Mouse (Mus musculus) intestine, embryonic 16.5 days (tissue): ENCODE results near the gene Cntn1. TPM values are rescaled to one million over a fixed set of nuclear protein-coding genes. Genes with fewer than 3 reads are reported as not detected.

Experiments used
- ATAC-seq: fragments of 200-750 bp; cut with Nextera tagmentation; 2 replicates; pipeline ENCODE4 v1.8.0; 2017; ENCODE audit warnings: moderate TSS enrichment, moderate library complexity
- H3K27ac ChIP-seq: fragments of 300-500 bp; sonication (generic); 2 replicates; pipeline ENCODE4 v1.5.1; 2014; ENCODE audit warnings: mild to moderate bottlenecking, low read length
- H3K27me3 ChIP-seq: fragments of 300-500 bp; sonication (generic); replicated peaks from 2 replicates; pipeline ENCODE4 v1.6.1; 2014; ENCODE audit warnings: low read length, control low read depth, mixed read lengths; ENCODE audit not compliant: control insufficient read depth, insufficient read depth
- H3K36me3 ChIP-seq: fragments of 300-500 bp; sonication (generic); 2 replicates; pipeline ENCODE4 v1.6.1; 2014; ENCODE audit warnings: low read length, control low read depth; ENCODE audit not compliant: control insufficient read depth, insufficient read depth
- H3K4me1 ChIP-seq: fragments of 300-500 bp; sonication (generic); 2 replicates; pipeline ENCODE4 v1.6.1; 2014; ENCODE audit warnings: low read length, control low read depth, mixed read lengths; ENCODE audit not compliant: control insufficient read depth, insufficient read depth
- H3K4me2 ChIP-seq: fragments of 300-500 bp; sonication (generic); 2 replicates; pipeline ENCODE4 v1.6.1; 2014; ENCODE audit warnings: low read depth, low read length, control low read depth
- H3K4me3 ChIP-seq: fragments of 300-500 bp; sonication (generic); 2 replicates; pipeline ENCODE4 v1.5.1; 2014; ENCODE audit warnings: mild to moderate bottlenecking, low read length
- H3K9ac ChIP-seq: fragments of 300-500 bp; sonication (generic); 2 replicates; pipeline ENCODE4 v1.6.1; 2014; ENCODE audit warnings: low read depth, low read length
- H3K9me3 ChIP-seq: fragments of 300-500 bp; sonication (generic); 2 replicates; pipeline ENCODE4 v1.6.1; 2016; ENCODE audit warnings: low read length, control low read depth; ENCODE audit not compliant: control insufficient read depth
- WGBS: fragments of 180-500 bp; shearing (Covaris S2); extraction: QIAGEN DNeasy Blood & Tissue Kit; methylation state at CpG from one replicate; pipeline ENCODE4 v1.1.7; 2014; 5-methylcytosine and 5-hydroxymethylcytosine counted together
- polyA plus RNA-seq: library from polyadenylated mRNA; unstranded; fragments of >200 nt; fragmentation: Nextera tagmentation; extraction: Ambion mirVana; gene quantifications from 2 replicates; pipeline ENCODE4 v1.2.1, GENCODE M21; 2015

The Cntn1 gene
- polyA plus RNA-seq, 1 experiment from 2014 or later, result 2.2 TPM

GRCm38 (mm10) chr15:92101956-92102355 lies 51.0 kb downstream of the Cntn1 start:
- 49% methylated on average over 9 of the region's 9 CpGs for WGBS
- no peaks in the 10 kb centered on the region for H3K27me3 ChIP-seq
- no peaks in the 10 kb centered on the region for H3K36me3 ChIP-seq
- no peak overlapping the region for H3K27ac ChIP-seq
- no peaks in the 10 kb centered on the region for H3K4me1 ChIP-seq
- H3K4me2 ChIP-seq, result no peak overlapping the region
- ATAC-seq, result no peak
- no peak overlapping the region for H3K9ac ChIP-seq
- no peaks in the 10 kb centered on the region for H3K9me3 ChIP-seq
- no peak overlapping the region for H3K4me3 ChIP-seq

DNA sequence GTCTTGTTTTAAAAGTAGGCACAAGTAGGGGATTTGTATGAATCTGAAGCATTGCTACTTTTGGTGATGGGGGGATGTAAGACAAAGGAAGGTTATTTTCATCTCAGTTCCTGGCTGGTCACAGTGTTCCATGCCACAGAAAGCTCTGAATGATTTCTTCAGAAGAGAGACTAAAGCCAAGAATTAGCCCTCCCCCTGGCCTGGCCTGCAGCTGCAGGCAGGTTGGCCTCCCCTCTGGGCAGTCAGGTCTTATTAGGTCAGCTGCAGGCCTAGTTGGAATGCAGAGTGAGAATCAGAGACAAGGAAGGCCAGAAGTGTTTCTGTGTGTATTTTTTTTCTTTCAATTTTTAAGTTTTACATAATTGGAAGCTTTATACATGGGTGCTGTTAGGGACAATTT lies 61.5 kb downstream of the Cntn1 start:
- Histone ChIP-seq H3K4me3 (no peak overlapping the region), H3K9me3 (no peaks in the 10 kb centered on the region), H3K27ac (no peak overlapping the region), H3K4me1 (no peaks in the 10 kb centered on the region), H3K27me3 (no peaks in the 10 kb centered on the region), H3K9ac (no peak overlapping the region), H3K36me3 (no peaks in the 10 kb centered on the region), H3K4me2 (no peak overlapping the region)
- no peak for ATAC-seq

GRCm38 (mm10) chr15:92132936-92133335 lies 82.0 kb downstream of the Cntn1 start:
- 78% methylated on average over 3 of the region's 3 CpGs for WGBS
- Histone ChIP-seq H3K9ac (no peak overlapping the region), H3K4me2 (no peak overlapping the region), H3K36me3 (no peaks in the 10 kb centered on the region), H3K9me3 (no peaks in the 10 kb centered on the region), H3K4me1 (no peaks in the 10 kb centered on the region), H3K27me3 (no peaks in the 10 kb centered on the region), H3K27ac (no peak overlapping the region), H3K4me3 (no peak overlapping the region)
- no peak for ATAC-seq

DNA sequence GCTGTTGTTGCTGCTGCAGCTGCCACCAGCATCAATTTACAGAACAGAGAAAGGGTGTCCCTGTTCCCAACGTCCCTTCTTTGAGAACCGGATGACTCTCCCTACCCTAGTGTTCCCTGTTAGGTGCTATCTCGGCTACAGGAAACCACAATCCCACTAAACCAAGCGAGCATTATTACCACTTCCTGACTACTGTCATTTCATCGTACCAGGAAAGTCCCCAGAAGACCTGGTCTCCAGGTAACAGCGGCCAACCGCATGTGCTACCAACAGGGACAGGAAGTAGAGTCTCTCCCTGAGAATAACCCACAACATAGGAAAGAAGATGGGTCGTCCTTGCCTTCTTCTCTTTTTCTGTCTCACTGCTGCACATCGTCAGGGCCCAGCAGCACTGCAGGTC lies 83.3 kb downstream of the Cntn1 start:
- Histone ChIP-seq H3K4me3 (no peak overlapping the region), H3K27ac (no peak overlapping the region), H3K36me3 (no peaks in the 10 kb centered on the region), H3K9me3 (no peaks in the 10 kb centered on the region), H3K9ac (no peak overlapping the region), H3K27me3 (no peaks in the 10 kb centered on the region), H3K4me2 (no peak overlapping the region), H3K4me1 (no peaks in the 10 kb centered on the region)
- WGBS, result 74% methylated on average over 9 of the region's 9 CpGs
- no peak for ATAC-seq

- Histone ChIP-seq H3K9ac (no peak overlapping the region), H3K4me3 (no peak overlapping the region), H3K27ac (no peak overlapping the region), H3K9me3 (no peaks in the 10 kb centered on the region), H3K4me2 (no peak overlapping the region), H3K27me3 (no peaks in the 10 kb centered on the region), H3K4me1 (no peaks in the 10 kb centered on the region), H3K36me3 (no peaks in the 10 kb centered on the region)
- 72% methylated on average over 6 of the region's 6 CpGs for WGBS
- ATAC-seq, result no peak
Measured at GRCm38 (mm10) chr15:92137026-92137425, 86.1 kb downstream of the Cntn1 start.

- Histone ChIP-seq H3K36me3 (no peaks in the 10 kb centered on the region), H3K4me2 (no peak overlapping the region), H3K4me1 (no peaks in the 10 kb centered on the region), H3K9ac (no peak overlapping the region), H3K4me3 (no peak overlapping the region), H3K27ac (no peak overlapping the region), H3K9me3 (no peaks in the 10 kb centered on the region), H3K27me3 (no peaks in the 10 kb centered on the region)
- no peak for ATAC-seq
- 75% methylated on average over 4 of the region's 4 CpGs for WGBS
Measured at GRCm38 (mm10) chr15:92141972-92142371, 91.0 kb downstream of the Cntn1 start.

DNA sequence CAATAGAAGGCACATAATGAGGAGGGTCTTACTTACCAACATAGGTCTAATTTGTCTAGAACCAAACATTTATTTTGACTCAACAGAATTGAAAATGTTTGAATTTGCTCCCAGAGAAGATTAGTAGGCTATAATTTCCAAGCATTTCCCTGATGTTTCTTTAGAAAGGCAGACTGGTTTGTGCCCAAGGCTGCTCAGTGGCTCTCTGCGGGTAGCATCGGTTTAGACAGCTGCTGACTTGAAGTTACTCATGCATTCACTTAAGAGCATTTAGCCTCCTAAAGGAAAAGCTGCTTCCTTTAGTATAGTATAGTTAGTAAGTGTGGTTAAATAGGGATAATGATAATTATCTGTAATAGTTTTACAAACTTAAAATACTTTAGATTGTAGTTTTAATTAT lies 104.0 kb downstream of the Cntn1 start:
- 83% methylated on average over 2 of the region's 2 CpGs for WGBS
- Histone ChIP-seq H3K4me3 (no peak overlapping the region), H3K9ac (no peak overlapping the region), H3K36me3 (no peaks in the 10 kb centered on the region), H3K27me3 (no peaks in the 10 kb centered on the region), H3K9me3 (no peaks in the 10 kb centered on the region), H3K4me1 (no peaks in the 10 kb centered on the region), H3K27ac (no peak overlapping the region), H3K4me2 (no peak overlapping the region)
- no peak for ATAC-seq

DNA sequence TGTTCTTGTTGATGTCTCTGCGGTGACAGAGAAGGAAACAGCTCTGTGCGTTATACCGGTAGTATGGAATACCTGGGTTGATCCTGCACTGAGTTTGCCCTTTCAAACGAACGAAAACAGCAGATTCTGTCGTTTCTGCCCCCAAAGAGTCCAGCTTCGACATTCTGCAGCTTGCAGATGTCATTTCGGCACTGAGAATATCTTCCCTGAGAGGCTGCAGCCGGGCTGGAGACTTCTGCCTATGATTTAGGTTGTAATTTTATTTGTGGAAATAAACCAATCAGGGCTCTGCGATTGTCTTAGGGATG lies 109.8 kb downstream of the Cntn1 start:
- Histone ChIP-seq H3K27ac (no peak overlapping the region), H3K4me3 (no peak overlapping the region), H3K4me2 (no peak overlapping the region), H3K36me3 (no peaks in the 10 kb centered on the region), H3K4me1 (no peaks in the 10 kb centered on the region), H3K27me3 (no peaks in the 10 kb centered on the region), H3K9ac (no peak overlapping the region), H3K9me3 (no peaks in the 10 kb centered on the region)
- ATAC-seq, result no peak
- 58% methylated on average over 10 of the region's 10 CpGs for WGBS

DNA sequence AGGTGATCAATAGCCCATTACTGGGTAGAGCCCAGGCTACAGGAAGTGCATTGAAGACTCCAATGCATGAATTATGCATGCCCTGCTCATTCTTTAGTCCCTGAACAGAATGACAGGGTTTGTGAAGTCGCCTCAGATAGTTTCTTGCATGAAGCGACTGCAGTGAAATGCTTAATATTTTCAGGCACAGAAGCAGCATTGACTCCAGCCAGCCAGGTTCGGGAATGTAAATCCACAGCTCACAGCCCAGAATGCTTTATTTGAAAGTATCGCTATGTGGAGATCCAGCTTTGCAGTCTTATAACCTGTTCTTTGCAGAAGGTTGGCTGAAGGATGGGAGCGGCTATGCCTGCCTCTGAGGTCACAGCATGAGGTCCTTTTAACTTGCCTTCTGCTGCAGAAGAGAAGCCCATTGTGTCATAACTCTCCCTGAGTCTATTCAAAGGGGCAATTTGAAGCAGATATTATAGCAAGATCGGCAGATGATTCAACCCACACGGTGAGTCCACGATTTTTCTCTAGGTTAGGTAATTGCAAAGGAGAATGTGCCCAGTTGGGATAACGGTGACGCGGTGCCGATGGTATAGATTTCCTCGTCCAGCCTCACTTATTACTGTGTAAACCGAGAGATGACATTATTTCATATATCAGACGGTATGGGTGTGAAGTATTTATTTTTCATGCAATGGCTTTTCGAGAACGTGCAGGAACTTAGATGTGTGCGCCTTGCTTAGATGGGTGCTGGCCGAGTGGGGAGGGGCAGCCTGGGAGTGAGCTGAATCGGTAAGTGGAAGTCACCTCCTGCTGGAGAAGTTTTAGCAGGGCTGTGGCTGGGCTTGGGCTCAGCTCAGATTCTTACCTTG lies 110.4 kb downstream of the Cntn1 start:
- Histone ChIP-seq H3K36me3 (no peaks in the 10 kb centered on the region), H3K4me1 (no peaks in the 10 kb centered on the region), H3K27ac (no peak overlapping the region), H3K4me2 (no peak overlapping the region), H3K4me3 (no peak overlapping the region), H3K27me3 (no peaks in the 10 kb centered on the region), H3K9me3 (no peaks in the 10 kb centered on the region), H3K9ac (no peak overlapping the region)
- 44% methylated on average over 20 of the region's 20 CpGs for WGBS
- ATAC-seq, result no peak

- Histone ChIP-seq H3K4me3 (no peak overlapping the region), H3K27me3 (no peaks in the 10 kb centered on the region), H3K9ac (no peak overlapping the region), H3K27ac (no peak overlapping the region), H3K4me2 (no peak overlapping the region), H3K9me3 (no peaks in the 10 kb centered on the region), H3K4me1 (no peaks in the 10 kb centered on the region), H3K36me3 (no peaks in the 10 kb centered on the region)
- WGBS, result 70% methylated on average over 4 of the region's 4 CpGs
- ATAC-seq, result no peak
Measured at GRCm38 (mm10) chr15:92162835-92163234, 111.9 kb downstream of the Cntn1 start.
